Mouse (Mus musculus) lung, adult 2 months (tissue): ENCODE measurements around the gene Arl6. TPM values are rescaled to one million over a fixed set of nuclear protein-coding genes. Genes with fewer than 3 reads are reported as not detected.

Experiments used
- DNase-seq: peaks from one replicate; pipeline ENCODE4 v3.0.0; 2022
- H3K4me1 ChIP-seq: fragments of 200-500 bp; 2 replicates; pipeline ENCODE4 v1.6.1; 2011; ENCODE audit warnings: low read length; ENCODE audit not compliant: control insufficient read depth, insufficient read depth
- H3K4me3 ChIP-seq: fragments of 200-500 bp; replicated peaks from 2 replicates; pipeline ENCODE3; 2011; ENCODE audit warnings: low read depth, mild to moderate bottlenecking, control low read depth, low read length; ENCODE audit errors: extremely low read depth
- CTCF ChIP-seq: fragments of 200-500 bp; IDR thresholded peaks from 2 replicates; pipeline ENCODE4 v1.5.1; 2011; ENCODE audit warnings: mild to moderate bottlenecking, low read length, control low read depth; ENCODE audit not compliant: insufficient read depth
- POLR2A ChIP-seq: fragments of 200-500 bp; IDR thresholded peaks from 2 replicates; pipeline ENCODE4 v1.6.1; 2011; ENCODE audit warnings: low read depth, mild to moderate bottlenecking, control low read depth, low read length, borderline replicate concordance; ENCODE audit errors: extremely low read depth
- WGBS: fragments of 180-500 bp; shearing (Covaris S2); methylation state at CpG from one replicate; pipeline ENCODE4 v1.1.7; 2018; 5-methylcytosine and 5-hydroxymethylcytosine counted together
- polyA plus RNA-seq: library from polyadenylated mRNA; depleted of rRNA; stranded (reverse); fragments of >200 nt; gene quantifications from 2 replicates; pipeline ENCODE4 v1.2.3, GENCODE M21; 2012

Gene Arl6
- polyA plus RNA-seq, 1 experiment = 4.0 TPM

DNA sequence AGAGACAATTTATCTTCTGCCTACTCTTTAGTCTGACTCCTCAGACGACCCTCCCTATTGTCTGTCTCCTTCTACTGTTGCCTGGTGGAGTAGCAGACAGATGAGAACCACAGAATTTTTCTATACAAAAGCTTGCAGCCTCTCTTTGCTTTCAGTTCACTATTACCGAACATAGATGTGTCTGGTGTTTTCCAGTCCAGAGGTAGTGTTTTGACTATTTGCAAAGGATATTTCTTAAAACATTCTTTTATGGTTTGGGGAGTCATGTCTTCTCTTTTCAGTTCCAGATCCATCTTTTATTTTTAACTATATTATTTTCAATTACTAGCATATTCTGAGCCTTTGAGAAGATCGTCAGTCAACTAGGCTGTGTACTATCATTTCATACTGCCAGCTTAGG, 23.5 kb downstream of the Arl6 start:
- Histone ChIP-seq H3K4me3 (no peak overlapping the region), H3K4me1 (peaks cover 2% of the 10 kb centered on the region; the same call in 1 of the 2 replicates)
- WGBS = 78% methylated on average over 3 of the region's 3 CpGs
- no peak for DNase-seq
- TF ChIP-seq CTCF (no peak), POLR2A (no peak)

DNA sequence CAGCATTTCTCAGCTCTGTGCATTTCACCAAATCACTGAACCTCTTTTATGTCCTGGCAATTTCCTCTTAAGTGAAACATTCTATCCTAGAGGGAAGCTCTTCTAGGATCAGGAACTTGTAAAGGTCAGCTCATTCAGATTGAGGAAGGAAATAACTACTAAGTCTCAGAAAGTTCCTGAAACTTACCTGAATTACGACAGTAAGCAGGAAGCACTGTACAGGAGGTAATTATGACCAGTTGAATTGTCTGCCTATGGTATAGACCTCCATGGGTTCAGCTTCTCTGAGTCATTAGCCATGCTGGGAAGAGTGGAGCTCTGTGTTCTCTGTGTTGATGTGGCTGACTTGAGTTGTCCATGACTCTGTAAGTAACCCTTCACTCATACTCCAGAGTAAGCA, 28.4 kb downstream of the Arl6 start:
- TF ChIP-seq POLR2A = no peak
- no peak for TF ChIP-seq CTCF
- no peak for DNase-seq
- no peaks in the 10 kb centered on the region for H3K4me1 ChIP-seq
- WGBS = 62% methylated on average over 1 of the region's 1 CpGs
- no peak overlapping the region for H3K4me3 ChIP-seq

DNA sequence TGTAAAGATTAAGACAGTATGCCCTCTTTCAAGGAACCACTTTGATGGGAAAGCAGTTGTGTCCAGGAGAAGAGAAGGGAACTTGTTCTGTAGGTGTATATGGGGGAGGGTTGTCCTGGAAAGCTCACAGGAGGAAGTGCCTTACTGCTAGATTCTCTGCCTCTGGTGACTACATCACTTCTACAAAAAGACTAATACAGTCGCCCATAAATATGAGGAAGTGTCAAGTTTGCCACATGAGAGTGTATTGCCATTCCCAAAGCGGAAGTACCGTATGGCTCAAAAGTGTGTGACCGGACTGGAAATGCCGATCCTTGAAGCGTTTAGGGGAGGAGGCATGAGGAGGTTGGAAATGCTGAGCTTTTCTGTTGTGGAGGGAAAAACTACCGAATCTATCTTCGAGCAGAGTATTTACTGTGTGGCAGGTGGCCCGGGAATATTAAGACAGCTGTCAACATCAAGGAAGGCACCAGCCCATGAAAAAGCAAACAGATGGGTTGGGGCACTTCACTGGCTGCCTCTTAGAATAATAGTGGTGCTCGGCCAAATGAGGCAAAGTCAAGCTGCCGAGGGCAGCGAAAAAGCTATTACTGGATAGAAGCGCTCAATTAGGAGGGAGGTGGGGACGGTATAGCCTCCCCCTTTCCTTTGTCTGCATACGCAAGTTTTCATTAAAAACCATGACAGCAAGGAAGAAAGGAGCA, 35.0 kb downstream of the Arl6 start:
- Histone ChIP-seq H3K4me3 (no peak overlapping the region), H3K4me1 (no peaks in the 10 kb centered on the region)
- no peak for TF ChIP-seq POLR2A
- no peak for TF ChIP-seq CTCF
- no peak for DNase-seq
- 58% methylated on average over 15 of the region's 15 CpGs for WGBS

GRCm38 (mm10) chr16:59600311-59601251, 38.6 kb downstream of the Arl6 start, which contains the start of gene Crybg3:
Gene Crybg3 (minus strand): TSS chr16:59600979.
- peak within 1 kb of the TSS; percentile 82 for H3K4me3 ChIP-seq
- DNase-seq = peak; percentile 83
- no peaks in the 10 kb centered on the region; the same call in 1 of the 2 replicates for H3K4me1 ChIP-seq
- under 1% methylated on average over 90 of the region's 90 CpGs for WGBS
- 0 out of 2 replicates have a peak, but pooled peaks have one; percentile 4 for TF ChIP-seq POLR2A
- TF ChIP-seq CTCF = no peak

DNA sequence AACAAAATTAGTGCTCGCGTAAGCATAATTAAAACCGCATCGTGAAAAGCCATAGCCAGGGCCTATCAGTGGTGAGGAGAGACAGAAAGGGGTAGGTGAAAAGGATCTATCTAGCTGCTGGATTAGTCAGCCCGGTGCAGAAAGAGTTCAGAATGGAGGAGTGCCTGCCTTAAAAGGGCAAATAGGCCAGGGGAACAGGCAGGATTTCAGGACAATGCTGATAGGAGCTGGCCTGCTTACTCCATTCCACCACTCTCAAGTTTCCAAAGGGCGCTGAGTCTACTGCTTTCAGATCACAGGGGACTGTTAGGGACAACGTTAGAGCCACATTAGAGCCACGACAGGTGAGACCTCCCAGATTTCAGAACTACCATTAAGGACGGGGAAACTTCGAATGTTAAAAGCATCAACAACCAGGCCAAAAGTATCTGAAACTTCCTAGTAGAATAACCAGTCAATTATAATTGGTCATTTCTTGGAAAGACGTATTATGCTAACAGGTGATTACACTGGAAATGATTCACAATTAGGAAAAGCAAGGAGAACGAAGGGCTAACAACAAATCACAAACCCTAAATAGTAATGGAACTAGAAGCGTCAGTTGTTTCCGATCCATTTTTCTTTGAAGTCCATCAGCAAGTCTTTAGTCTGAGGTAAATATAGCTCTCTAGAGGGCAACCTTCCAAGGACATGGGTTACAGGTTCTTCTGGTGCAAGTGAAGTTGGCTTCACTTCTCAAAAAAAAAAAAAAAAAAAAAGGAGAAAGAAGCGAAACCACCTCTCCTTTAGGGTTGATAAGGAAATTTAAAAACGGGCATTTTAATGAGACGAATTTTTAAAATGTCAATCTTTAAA, 39.6 kb downstream of the Arl6 start:
- peak overlapping the region; percentile 82 for H3K4me3 ChIP-seq
- TF ChIP-seq POLR2A = no peak
- no peak for TF ChIP-seq CTCF
- peaks cover 5% of the 10 kb centered on the region; the same call in 1 of the 2 replicates for H3K4me1 ChIP-seq
- WGBS = 26% methylated on average over 17 of the region's 17 CpGs
- DNase-seq = no peak

DNA sequence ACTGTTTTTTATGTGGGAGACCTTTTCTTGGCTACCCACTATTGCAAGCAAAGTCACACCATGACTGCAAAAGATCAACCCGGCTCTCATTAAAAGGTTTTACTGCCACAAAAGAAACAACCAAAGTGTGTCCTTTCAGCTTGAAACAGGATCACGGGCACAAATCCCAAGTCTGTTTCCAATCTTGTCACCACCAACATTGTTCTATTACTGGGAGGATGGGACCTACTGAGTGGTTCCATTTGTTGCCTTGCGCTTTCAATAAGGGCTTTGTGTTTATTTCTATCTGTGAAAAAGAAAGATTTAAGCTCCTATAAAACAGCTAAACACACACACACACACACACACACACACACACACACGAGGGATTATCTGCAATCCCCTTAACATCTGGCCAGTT, 40.2 kb downstream of the Arl6 start:
- no peak for TF ChIP-seq CTCF
- TF ChIP-seq POLR2A = no peak
- Histone ChIP-seq H3K4me1 (peaks cover 5% of the 10 kb centered on the region; the same call in 1 of the 2 replicates), H3K4me3 (no peak overlapping the region)
- WGBS = 45% methylated on average over 4 of the region's 4 CpGs
- no peak for DNase-seq

GRCm38 (mm10) chr16:59597256-59597655, 41.9 kb downstream of the Arl6 start:
- no peak for TF ChIP-seq POLR2A
- TF ChIP-seq CTCF = no peak
- WGBS = 79% methylated on average over 6 of the region's 6 CpGs
- no peak for DNase-seq
- peaks cover 5% of the 10 kb centered on the region; the same call in 1 of the 2 replicates for H3K4me1 ChIP-seq
- H3K4me3 ChIP-seq = no peak overlapping the region

DNA sequence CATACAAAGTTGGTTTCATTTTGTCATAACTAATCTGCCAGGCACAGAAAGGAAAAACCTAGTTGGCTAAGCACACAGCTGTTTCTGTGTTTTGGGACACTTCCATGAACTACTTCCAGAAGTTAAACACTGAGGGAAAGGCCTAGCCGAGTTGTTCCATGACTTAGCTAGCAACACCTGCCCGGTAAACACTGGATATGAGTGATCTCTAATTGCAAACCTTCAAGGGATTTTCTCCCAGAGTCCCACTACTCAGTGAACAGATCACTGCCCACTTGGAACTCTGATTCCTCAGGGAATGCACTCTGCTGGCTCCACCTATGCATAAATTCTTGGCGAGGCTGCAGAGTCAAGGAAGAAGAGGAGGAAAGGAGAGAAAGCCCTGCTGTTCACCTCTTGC, 44.5 kb downstream of the Arl6 start:
- Histone ChIP-seq H3K4me1 (peaks cover 10% of the 10 kb centered on the region), H3K4me3 (no peak overlapping the region)
- 25% methylated on average over 3 of the region's 3 CpGs for WGBS
- TF ChIP-seq POLR2A (no peak), CTCF (no peak)
- no peak for DNase-seq

DNA sequence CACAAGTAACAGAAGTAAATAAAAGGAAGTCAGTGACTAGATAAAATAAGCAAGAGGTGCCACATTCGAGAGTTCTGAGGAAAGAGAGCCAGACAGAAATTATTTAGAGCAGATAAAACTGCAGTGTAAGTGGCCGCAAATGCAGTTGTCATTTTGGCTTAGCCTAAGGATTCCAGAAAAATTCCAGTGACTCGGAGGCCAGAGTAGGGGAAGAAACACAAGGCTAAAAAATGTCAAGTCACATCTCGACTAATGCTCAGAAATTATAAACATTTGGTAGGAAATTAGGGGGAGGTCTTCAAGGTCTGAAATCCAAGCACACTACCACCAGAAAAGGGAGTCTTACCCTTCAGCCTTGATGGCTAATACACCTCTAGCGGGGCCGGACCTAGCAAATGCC, 48.4 kb downstream of the Arl6 start:
- H3K4me3 ChIP-seq = no peak overlapping the region
- 50% methylated on average over 6 of the region's 6 CpGs for WGBS
- DNase-seq = no peak
- H3K4me1 ChIP-seq = peaks cover 12% of the 10 kb centered on the region
- TF ChIP-seq POLR2A = no peak
- TF ChIP-seq CTCF = no peak
